Mouse (Mus musculus) liver, embryonic 14.5 days (tissue): Measurements from ENCODE around the gene Ahcyl2. TPM values are rescaled to one million over a fixed set of nuclear protein-coding genes. Genes with fewer than 3 reads are reported as not detected.
A peak's percentile ranks its signal among the peaks of the same experiment; 100 is the strongest.

Source experiments
- ATAC-seq: fragments of 200-750 bp; cut with Nextera tagmentation; 2 replicates; pipeline ENCODE4 v1.8.0; 2017; ENCODE audit warnings: moderate number of reproducible peaks, mild to moderate bottlenecking, moderate library complexity; ENCODE audit not compliant: insufficient read depth
- DNase-seq, 3 experiments: peaks; one replicate each; pipeline ENCODE4 v3.0.0-alpha.2; 2012 to 2013; ENCODE audit warnings: low read depth in 3 of 3, low spot score in 3 of 3
- H3K27ac ChIP-seq: fragments of 300-500 bp; sonication (generic); 2 replicates; pipeline ENCODE4 v1.5.1; 2014; ENCODE audit warnings: moderate library complexity, mild to moderate bottlenecking, control low read depth, inconsistent platforms
- H3K27me3 ChIP-seq: fragments of 300-500 bp; sonication (generic); 2 replicates; pipeline ENCODE4 v1.6.1; 2014; ENCODE audit warnings: mild to moderate bottlenecking, low read length, moderate library complexity; ENCODE audit not compliant: control insufficient read depth, insufficient read depth
- H3K36me3 ChIP-seq: fragments of 300-500 bp; sonication (generic); replicated peaks from 2 replicates; pipeline ENCODE4 v1.6.1; 2014; ENCODE audit warnings: low read depth; ENCODE audit not compliant: control insufficient read depth, insufficient read depth
- H3K4me1 ChIP-seq, 2 experiments: fragments of 200-500 bp in 1 of 2; fragments of 300-500 bp in 1 of 2; sonication (generic) in 1 of 2; replicated peaks; 2 replicates each; pipeline ENCODE4 v1.6.1; 2012 to 2014; ENCODE audit warnings: antibody characterized with exemption in 1 of 2, inconsistent platforms in 1 of 2, low read length in 1 of 2; ENCODE audit not compliant: control insufficient read depth in 2 of 2, insufficient read depth in 2 of 2
- H3K4me2 ChIP-seq: fragments of 300-500 bp; sonication (generic); 2 replicates; pipeline ENCODE4 v1.6.1; 2014; ENCODE audit warnings: low read depth, mild to moderate bottlenecking, control low read depth, moderate library complexity
- H3K4me3 ChIP-seq, 2 experiments: fragments of 200-500 bp in 1 of 2; fragments of 300-500 bp in 1 of 2; sonication (generic) in 1 of 2; 2 replicates each; pipeline ENCODE4 v1.5.1; 2012 to 2014; ENCODE audit warnings: low read depth in 2 of 2, low read length in 2 of 2, mild to moderate bottlenecking in 2 of 2, control low read depth in 1 of 2, inconsistent platforms in 1 of 2, moderate library complexity in 1 of 2; ENCODE audit not compliant: insufficient read depth in 1 of 2
- H3K9ac ChIP-seq: fragments of 300-500 bp; sonication (generic); replicated peaks from 2 replicates; pipeline ENCODE4 v1.6.1; 2014; ENCODE audit warnings: mild to moderate bottlenecking, control low read depth, moderate library complexity
- H3K9me3 ChIP-seq: fragments of 300-500 bp; sonication (generic); 2 replicates; pipeline ENCODE4 v1.6.1; 2016; ENCODE audit warnings: low read length, mixed read lengths; ENCODE audit not compliant: control insufficient read depth
- CTCF ChIP-seq: IDR thresholded peaks from 2 replicates; pipeline ENCODE4 v1.5.1; 2016; ENCODE audit warnings: antibody characterized with exemption, low read depth, control low read depth
- EP300 ChIP-seq: IDR thresholded peaks from 2 replicates; pipeline ENCODE4 v1.6.1; 2016; ENCODE audit warnings: antibody characterized with exemption, low read depth
- WGBS: fragments of 180-500 bp; shearing (Covaris S2); extraction: QIAGEN DNeasy Blood & Tissue Kit; methylation state at CpG from one replicate; pipeline ENCODE4 v1.1.7; 2014; ENCODE audit not compliant: insufficient replicate concordance; 5-methylcytosine and 5-hydroxymethylcytosine counted together
- polyA plus RNA-seq, 2 experiments: library from polyadenylated mRNA; depleted of rRNA in 1 of 2; stranded (reverse) in 1 of 2; unstranded in 1 of 2; fragments of >200 nt; fragmentation: Nextera tagmentation in 1 of 2; extraction: Ambion mirVana in 1 of 2; gene quantifications; 2 replicates each; pipeline versions ENCODE4 v1.2.1 to v1.2.3; 2012 to 2014

Gene Ahcyl2
- polyA plus RNA-seq, 2 experiments: 3.2 to 4.2 TPM

GRCm38 (mm10) chr6:29827291-29828242 is 59.8 kb downstream of the Ahcyl2 start:
- Histone ChIP-seq H3K4me1 (no peaks in the 10 kb centered on the region), H3K4me3 (no peak overlapping the region), H3K36me3 (no peaks in the 10 kb centered on the region), H3K27ac (no peak overlapping the region), H3K9me3 (no peaks in the 10 kb centered on the region), H3K27me3 (no peaks in the 10 kb centered on the region), H3K4me2 (no peak overlapping the region), H3K9ac (no peak overlapping the region)
- ATAC-seq: no peak
- DNase-seq: no peak
- no peak for TF ChIP-seq CTCF
- TF ChIP-seq EP300: no peak
- 69% methylated on average over 5 of the region's 5 CpGs for WGBS

GRCm38 (mm10) chr6:29828574-29829234 is 60.9 kb downstream of the Ahcyl2 start:
- Histone ChIP-seq H3K27me3 (no peaks in the 10 kb centered on the region), H3K9ac (no peak overlapping the region), H3K27ac (no peak overlapping the region), H3K9me3 (no peaks in the 10 kb centered on the region), H3K4me1 (no peaks in the 10 kb centered on the region), H3K4me2 (no peak overlapping the region), H3K36me3 (no peaks in the 10 kb centered on the region), H3K4me3 (no peak overlapping the region)
- DNase-seq: no peak
- TF ChIP-seq EP300 (no peak), CTCF (no peak)
- WGBS: 72% methylated on average over 3 of the region's 3 CpGs
- no peak for ATAC-seq

- Histone ChIP-seq H3K4me2 (no peak overlapping the region), H3K4me1 (no peaks in the 10 kb centered on the region), H3K9ac (no peak overlapping the region), H3K27ac (no peak overlapping the region), H3K36me3 (no peaks in the 10 kb centered on the region), H3K27me3 (no peaks in the 10 kb centered on the region), H3K4me3 (no peak overlapping the region), H3K9me3 (no peaks in the 10 kb centered on the region)
- DNase-seq (no peak), ATAC-seq (no peak)
- WGBS: 65% methylated on average over 4 of the region's 4 CpGs
- TF ChIP-seq EP300 (no peak), CTCF (no peak)
Observed at GRCm38 (mm10) chr6:29832356-29832755, 64.5 kb downstream of the Ahcyl2 start.

- Histone ChIP-seq H3K36me3 (no peaks in the 10 kb centered on the region), H3K9ac (no peak overlapping the region), H3K27me3 (no peaks in the 10 kb centered on the region), H3K4me1 (no peaks in the 10 kb centered on the region), H3K4me3 (no peak overlapping the region), H3K9me3 (no peaks in the 10 kb centered on the region), H3K27ac (no peak overlapping the region), H3K4me2 (no peak overlapping the region)
- TF ChIP-seq EP300: no peak
- 78% methylated on average over 4 of the region's 4 CpGs for WGBS
- ATAC-seq (no peak), DNase-seq (no peak)
Observed at GRCm38 (mm10) chr6:29833117-29833516, 65.3 kb downstream of the Ahcyl2 start.

- no peak overlapping the region for H3K27ac ChIP-seq
- no peaks in the 10 kb centered on the region for H3K36me3 ChIP-seq
- no peak for DNase-seq
- 55% methylated on average over 4 of the region's 4 CpGs for WGBS
- H3K9me3 ChIP-seq: no peaks in the 10 kb centered on the region
- ATAC-seq: no peak
- H3K27me3 ChIP-seq: no peaks in the 10 kb centered on the region
- no peak for TF ChIP-seq EP300
- peak; percentile 50; the same call in 1 of the 2 replicates for TF ChIP-seq CTCF
- H3K4me1 ChIP-seq: no peaks in the 10 kb centered on the region
- no peak overlapping the region for H3K9ac ChIP-seq
- H3K4me3 ChIP-seq: no peak overlapping the region
- H3K4me2 ChIP-seq: no peak overlapping the region
Observed at GRCm38 (mm10) chr6:29833568-29834255, 65.9 kb downstream of the Ahcyl2 start.
